Mouse (Mus musculus) MEL (cell line): ENCODE data around the gene Upf1.

ENCODE experiments used
- CTCF ChIP-seq, 3 experiments: IDR thresholded peaks in 2 of 3; conservative IDR thresholded peaks in 1 of 3; 2 replicates each; pipeline ENCODE4 v1.5.1; 2011 to 2012; ENCODE audit warnings: low read length in 3 of 3, low read depth in 2 of 3, mild to moderate bottlenecking in 2 of 3, improper control_type of control experiment in 1 of 3, inconsistent platforms in 1 of 3, mixed read lengths in 1 of 3, moderate library complexity in 1 of 3; ENCODE audit not compliant: control insufficient read depth in 1 of 3, insufficient read depth in 1 of 3, poor library complexity in 1 of 3, severe bottlenecking in 1 of 3
- HCFC1 ChIP-seq: IDR thresholded peaks from 2 replicates; pipeline ENCODE4 v1.6.1; 2012; ENCODE audit warnings: low read depth, mild to moderate bottlenecking, inconsistent platforms, low read length, improper control_type of control experiment, moderate library complexity
- KAT2A ChIP-seq: conservative IDR thresholded peaks from 2 replicates; pipeline ENCODE4 v1.6.1; 2012; ENCODE audit warnings: low read depth, low read length, improper control_type of control experiment, inconsistent platforms
- MAZ ChIP-seq: IDR thresholded peaks from 2 replicates; pipeline ENCODE4 v1.6.1; 2012; ENCODE audit warnings: low read depth, mild to moderate bottlenecking, inconsistent platforms, low read length, improper control_type of control experiment
- POLR2A ChIP-seq, 2 experiments: IDR thresholded peaks; 2 replicates each; pipeline ENCODE4 v1.6.1; 2011 to 2012; ENCODE audit warnings: low read length in 2 of 2, mild to moderate bottlenecking in 2 of 2, control low read depth in 1 of 2, improper control_type of control experiment in 1 of 2, low read depth in 1 of 2, moderate library complexity in 1 of 2; ENCODE audit not compliant: control insufficient read depth in 1 of 2, insufficient read depth in 1 of 2, poor library complexity in 1 of 2
- SMC3 ChIP-seq: IDR thresholded peaks from 2 replicates; pipeline ENCODE4 v1.6.1; 2011; ENCODE audit warnings: low read depth, low read length, improper control_type of control experiment
- UBTF ChIP-seq: IDR thresholded peaks from 2 replicates; pipeline ENCODE4 v1.6.1; 2012; ENCODE audit warnings: low read depth, mild to moderate bottlenecking, inconsistent platforms, low read length, improper control_type of control experiment, moderate library complexity, borderline replicate concordance; ENCODE audit not compliant: insufficient read depth

GRCm38 (mm10) chr8:70347860-70348420 is 5.1 kb downstream of the Upf1 start:
- no peak for TF ChIP-seq MAZ
- no peak for TF ChIP-seq KAT2A
- TF ChIP-seq UBTF, result no peak
- TF ChIP-seq SMC3, result no peak
- TF ChIP-seq CTCF (IDR thresholded peaks at IDR 0.05 in 2 of 3, conservative IDR thresholded peaks at IDR 0.05 in 1 of 3; ENCODE audit: control insufficient read depth in 1 of 3, insufficient read depth in 1 of 3, low read depth in 2 of 3, low read length in 3 of 3, poor library complexity in 1 of 3, severe bottlenecking in 1 of 3), result no peak
- TF ChIP-seq HCFC1, result no peak
- TF ChIP-seq POLR2A (IDR thresholded peaks at IDR 0.05; ENCODE audit: control insufficient read depth in 1 of 2, insufficient read depth in 1 of 2, low read depth in 1 of 2, low read length in 2 of 2, poor library complexity in 1 of 2), result no peak
